Mouse (Mus musculus) urinary bladder, postnatal 10 days (tissue): ENCODE measurements around the gene Tnnc1.

ENCODE experiments used
- DNase-seq: peaks from one replicate; pipeline ENCODE4 v3.0.0; 2022; ENCODE audit warnings: low spot score

The Tnnc1 gene

DNA sequence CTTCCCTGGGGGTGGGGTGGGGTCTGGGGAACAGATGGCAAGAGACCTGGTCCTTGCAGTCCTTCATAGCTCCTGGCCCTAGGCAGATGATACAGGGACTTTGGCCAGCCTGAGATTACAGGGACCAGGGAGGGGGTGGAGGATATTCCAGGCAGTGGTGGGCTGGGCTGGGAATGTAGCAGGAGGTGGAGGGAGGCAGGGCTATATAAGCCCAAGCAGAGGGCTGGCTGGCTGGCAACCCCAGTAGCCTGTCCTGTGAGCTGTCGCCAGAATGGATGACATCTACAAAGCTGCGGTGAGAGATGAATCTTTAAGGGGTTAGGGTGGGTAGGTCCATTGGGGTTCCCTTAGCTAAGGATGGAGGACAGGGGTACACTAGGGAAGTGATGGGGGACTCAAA, at the start of gene Tnnc1:
Tnnc1 (plus strand) TSS at position 229 of the 400 bp plus-strand sequence.
- DNase-seq = no peak

GRCm38 (mm10) chr14:31160196-31161150, 47.6 kb upstream of the Tnnc1 start:
- DNase-seq = no peak

DNA sequence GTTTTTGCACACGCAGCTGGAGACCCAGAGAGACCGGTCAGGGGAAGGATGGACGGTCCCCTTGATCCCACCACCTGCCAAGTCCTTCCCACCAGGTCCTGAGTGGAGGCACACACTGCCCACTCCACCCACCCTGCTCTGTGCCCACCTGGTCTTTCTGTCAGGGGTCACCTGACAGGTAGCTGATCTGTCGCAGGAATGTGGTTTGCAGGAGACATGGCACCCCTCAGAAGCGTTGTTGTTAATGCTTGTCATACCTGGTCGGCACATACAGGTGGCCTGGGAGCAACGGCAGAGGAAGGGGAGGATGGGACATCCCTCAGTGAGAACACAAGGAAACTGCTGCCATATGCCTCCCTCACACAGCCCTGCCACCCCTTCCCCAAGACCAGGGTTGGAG, 46.9 kb upstream of the Tnnc1 start:
- DNase-seq = no peak

- no peak for DNase-seq
Observed at GRCm38 (mm10) chr14:31161638-31162037, 46.5 kb upstream of the Tnnc1 start.

- no peak for DNase-seq
Observed at GRCm38 (mm10) chr14:31164067-31164466, 44.0 kb upstream of the Tnnc1 start.

DNA sequence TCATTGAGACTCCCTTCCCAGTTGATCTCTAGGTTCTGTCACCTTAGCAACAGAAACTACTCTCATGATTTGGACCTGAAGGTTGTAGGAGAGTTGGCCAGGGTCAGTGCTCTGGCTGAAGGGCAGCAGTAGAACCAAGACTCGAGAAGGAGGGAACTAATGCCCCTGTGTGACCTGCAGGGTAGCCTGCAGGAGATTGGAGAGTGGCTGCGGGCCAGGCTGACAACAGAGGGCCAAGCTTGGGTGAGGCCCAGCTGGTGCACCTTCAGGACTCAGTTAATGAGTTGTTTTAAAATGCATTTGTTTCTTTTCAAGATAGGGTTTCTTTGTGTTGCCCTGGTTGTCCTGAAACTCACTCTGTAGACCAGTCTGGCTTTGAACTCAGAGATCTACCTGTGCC, 43.1 kb upstream of the Tnnc1 start:
- DNase-seq = no peak

DNA sequence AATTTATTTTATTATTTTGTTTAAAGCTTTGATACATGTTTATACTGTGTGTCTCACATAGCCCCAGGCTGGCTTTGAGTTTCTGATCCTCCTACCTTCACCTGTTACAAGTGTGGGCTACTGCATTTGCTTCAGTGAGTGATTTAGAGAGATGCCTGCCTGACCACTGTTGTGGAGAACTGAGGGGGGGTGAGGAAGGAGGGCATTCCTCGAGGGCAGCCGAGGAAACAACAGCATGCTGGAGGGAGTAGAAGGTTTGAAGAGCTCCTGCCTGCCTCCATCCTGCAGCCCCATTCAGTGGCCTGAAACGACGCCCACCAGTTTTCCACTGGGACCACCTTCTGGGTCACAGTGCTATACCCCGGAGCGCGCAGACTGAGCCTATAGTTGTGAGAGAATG, 42.7 kb upstream of the Tnnc1 start:
- DNase-seq = no peak

- no peak for DNase-seq
Observed at GRCm38 (mm10) chr14:31165991-31166630, 42.0 kb upstream of the Tnnc1 start.

GRCm38 (mm10) chr14:31166827-31167226, 41.3 kb upstream of the Tnnc1 start:
- no peak for DNase-seq

DNA sequence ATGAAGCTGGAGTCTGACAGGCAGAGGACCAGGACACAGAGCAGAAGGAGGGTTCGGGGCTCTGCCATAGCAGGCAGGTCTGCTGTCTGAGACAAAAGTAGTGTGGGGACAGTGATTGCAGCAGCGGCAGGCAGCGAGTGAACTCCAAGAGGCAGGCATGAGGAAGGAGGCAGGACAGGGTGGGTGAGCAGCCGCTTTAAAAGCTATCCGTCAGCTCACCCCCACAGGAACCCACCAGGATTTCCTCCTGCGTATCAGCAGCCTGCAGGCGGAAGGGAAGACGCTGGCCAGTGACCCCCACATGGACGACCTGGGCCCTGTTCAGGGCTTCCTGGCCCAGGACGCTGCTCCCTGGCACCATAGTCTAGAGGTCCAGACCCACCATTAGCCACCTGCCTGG, 39.7 kb upstream of the Tnnc1 start, which contains the start of gene Stab1:
Stab1 (minus strand) TSS at position 217 of the 400 bp plus-strand sequence.
- no peak for DNase-seq

- no peak for DNase-seq
Observed at GRCm38 (mm10) chr14:31169508-31169907, 38.6 kb upstream of the Tnnc1 start.

DNA sequence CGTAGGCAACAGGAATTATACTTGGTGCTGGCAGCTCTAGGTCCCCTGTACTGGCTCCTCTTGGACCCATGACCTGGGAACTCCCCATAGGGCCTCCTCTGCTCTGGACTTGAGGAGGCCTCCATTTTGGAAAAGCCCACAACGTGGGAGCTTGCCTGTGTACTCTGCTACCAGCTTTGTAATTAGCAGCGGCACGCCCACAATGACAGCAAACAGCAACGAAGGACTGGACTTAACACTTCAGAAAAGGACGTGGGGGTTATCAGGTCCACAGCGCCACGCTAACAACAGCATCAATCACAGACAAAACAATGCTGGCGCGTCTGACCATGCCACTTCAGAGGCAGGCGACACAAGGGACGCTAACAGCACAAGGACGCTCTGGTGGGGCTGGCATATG, 37.1 kb upstream of the Tnnc1 start:
- no peak for DNase-seq

GRCm38 (mm10) chr14:31171386-31171785, 36.7 kb upstream of the Tnnc1 start:
- no peak for DNase-seq

DNA sequence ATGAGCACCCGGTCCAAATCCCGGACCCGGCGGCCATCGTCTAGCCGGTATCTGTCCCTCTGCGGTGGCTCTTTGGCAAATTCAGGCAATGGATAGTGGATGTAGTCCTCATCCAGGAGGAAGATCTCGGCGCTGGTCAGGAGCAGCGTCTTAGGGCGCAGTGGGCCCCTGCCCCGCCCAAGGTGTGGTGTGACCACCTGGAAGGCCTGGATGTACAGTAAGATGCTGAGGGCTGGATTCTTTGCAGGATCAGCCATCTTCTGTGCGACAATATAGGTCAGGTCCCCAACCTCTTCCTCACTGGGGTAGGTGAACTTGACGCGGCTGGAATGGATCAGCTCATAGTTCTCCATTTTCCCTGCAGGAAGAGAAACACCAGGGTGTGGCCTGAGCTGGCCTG, 36.3 kb upstream of the Tnnc1 start:
- DNase-seq = no peak

GRCm38 (mm10) chr14:31172781-31173455, 35.2 kb upstream of the Tnnc1 start:
- no peak for DNase-seq

- no peak for DNase-seq
Observed at GRCm38 (mm10) chr14:31173537-31173936, 34.6 kb upstream of the Tnnc1 start.

DNA sequence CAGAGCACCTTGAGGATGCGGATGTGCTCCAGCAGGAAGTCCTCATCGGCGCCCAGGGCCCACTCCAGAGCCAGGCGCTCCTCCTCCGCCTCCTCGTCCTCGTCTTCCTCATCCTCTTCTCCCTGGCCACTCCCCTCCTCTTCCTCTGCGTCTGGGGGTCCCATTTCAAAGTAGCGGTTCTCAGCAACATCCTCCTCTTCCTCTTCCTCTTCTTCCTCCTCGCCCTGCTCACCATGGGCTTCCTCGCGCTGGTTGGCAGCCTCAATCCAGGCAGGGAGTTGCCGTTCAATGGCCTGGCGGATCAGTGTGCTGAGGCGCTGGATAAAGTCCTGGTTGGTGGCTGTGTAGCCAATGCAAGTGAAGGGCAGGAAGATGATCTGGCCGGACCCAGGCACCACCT, 30.8 kb upstream of the Tnnc1 start:
- DNase-seq = no peak

DNA sequence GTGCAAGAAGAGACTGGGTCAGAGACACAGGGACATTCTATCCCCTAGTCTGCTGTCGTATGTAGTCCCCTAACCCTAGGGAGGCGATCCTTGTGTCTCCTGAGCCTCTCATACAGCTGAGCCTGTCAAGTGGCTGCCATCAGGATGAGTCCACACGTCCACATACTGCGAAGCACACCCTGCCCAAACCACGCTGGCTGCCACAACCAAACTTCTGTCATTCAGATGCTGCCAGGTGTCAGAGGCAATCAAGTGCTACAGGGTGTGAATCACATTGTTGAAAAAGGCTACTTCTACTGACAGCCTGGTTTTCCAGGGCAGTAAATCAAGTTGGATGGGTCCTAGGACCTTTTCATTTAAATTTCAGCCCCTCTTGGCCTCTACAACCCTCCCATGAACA, 30.4 kb upstream of the Tnnc1 start:
- no peak for DNase-seq

GRCm38 (mm10) chr14:31179677-31180365, 28.3 kb upstream of the Tnnc1 start:
- no peak for DNase-seq

GRCm38 (mm10) chr14:31181512-31181911, 26.6 kb upstream of the Tnnc1 start:
- DNase-seq = no peak

GRCm38 (mm10) chr14:31182786-31183290, 25.3 kb upstream of the Tnnc1 start:
- no peak for DNase-seq

- DNase-seq = no peak
Observed at GRCm38 (mm10) chr14:31183541-31183940, 24.6 kb upstream of the Tnnc1 start.
